Mouse (Mus musculus) left cerebral cortex, adult 18-20 months (tissue): Measurements from ENCODE around the gene Acsl1. TPM values are rescaled to one million over a fixed set of nuclear protein-coding genes. Genes with fewer than 3 reads are reported as not detected.

Source experiments
- DNase-seq, 2 experiments: peaks; one replicate each; pipeline ENCODE4 v3.0.0; 2021 to 2022; ENCODE audit warnings: low spot score in 2 of 2, mixed read lengths in 1 of 2
- long read RNA-seq, 2 experiments: library from polyadenylated mRNA; stranded (forward); transcript quantifications; one replicate each; pipeline ENCODE4 v2.0.0; 2021
- total RNA-seq, 2 experiments: library from RNA; stranded (reverse); gene quantifications; 2 replicates each; pipeline ENCODE4 v1.2.3; 2021

Acsl1 gene
- total RNA-seq = 10 to 100 TPM; 45.3 to 49.5 TPM
- long read RNA-seq, experiment 1, transcript Acsl1-201 (21 exons, 3,897 nt) = major isoform, 11 of 24 reads
- long read RNA-seq, experiment 1, partial matches to known transcripts = 2 of 24 reads
- long read RNA-seq, experiment 1, other reads (novel, unspliced or antisense) = 7 of 24 reads
- long read RNA-seq, experiment 2, transcript Acsl1-201 (21 exons, 3,897 nt) = major isoform, 10 of 21 reads
- long read RNA-seq, experiment 2, partial matches to known transcripts = 4 of 21 reads
- long read RNA-seq, experiment 2, other reads (novel, unspliced or antisense) = 5 of 21 reads

- DNase-seq = peak; percentile 98
These were observed at the start of gene Acsl1 for GRCm38 (mm10) chr8:46470792-46471781. TSS of gene Acsl1 (plus strand) at chr8:46471037.

- no peak for DNase-seq
These were observed 49.3 kb upstream of the Acsl1 start for GRCm38 (mm10) chr8:46421515-46421914.

- no peak for DNase-seq
These were observed 42.9 kb upstream of the Acsl1 start for GRCm38 (mm10) chr8:46427940-46428339.

- peak; percentile 71 to 74 for DNase-seq
These were observed 41.0 kb upstream of the Acsl1 start for GRCm38 (mm10) chr8:46429871-46430270.

GRCm38 (mm10) chr8:46431921-46432320 lies 38.9 kb upstream of the Acsl1 start:
- DNase-seq = no peak

- DNase-seq = no peak
These were observed 38.3 kb upstream of the Acsl1 start for GRCm38 (mm10) chr8:46432581-46432980.

GRCm38 (mm10) chr8:46433656-46434055 lies 37.2 kb upstream of the Acsl1 start:
- no peak for DNase-seq

GRCm38 (mm10) chr8:46438491-46438890 lies 32.3 kb upstream of the Acsl1 start:
- no peak for DNase-seq

- no peak for DNase-seq
These were observed 24.6 kb upstream of the Acsl1 start for GRCm38 (mm10) chr8:46445964-46446915.

GRCm38 (mm10) chr8:46447334-46447733 lies 23.5 kb upstream of the Acsl1 start:
- no peak for DNase-seq

GRCm38 (mm10) chr8:46448606-46449005 lies 22.2 kb upstream of the Acsl1 start:
- no peak for DNase-seq

- no peak for DNase-seq
These were observed 21.8 kb upstream of the Acsl1 start for GRCm38 (mm10) chr8:46449063-46449462.

GRCm38 (mm10) chr8:46449723-46450251 lies 21.1 kb upstream of the Acsl1 start:
- no peak for DNase-seq

GRCm38 (mm10) chr8:46458215-46458811 lies 12.5 kb upstream of the Acsl1 start:
- DNase-seq = no peak

- DNase-seq = no peak
These were observed 2.4 kb upstream of the Acsl1 start for GRCm38 (mm10) chr8:46468400-46468799.

GRCm38 (mm10) chr8:46469071-46469769 lies 1.6 kb upstream of the Acsl1 start:
- DNase-seq = no peak

GRCm38 (mm10) chr8:46470091-46470791 lies 596 bp upstream of the Acsl1 start:
- no peak for DNase-seq

GRCm38 (mm10) chr8:46471926-46472485 lies 1.2 kb downstream of the Acsl1 start:
- no peak for DNase-seq

GRCm38 (mm10) chr8:46474120-46474519 lies 3.3 kb downstream of the Acsl1 start:
- DNase-seq = no peak
